Mouse (Mus musculus) forebrain, embryonic 16.5 days (tissue): ENCODE results near the gene Gsk3a. TPM values are rescaled to one million over a fixed set of nuclear protein-coding genes. Genes with fewer than 3 reads are reported as not detected.

Source experiments
- ATAC-seq: fragments of 200-750 bp; cut with Nextera tagmentation; 2 replicates; pipeline ENCODE4 v1.8.0; 2017; ENCODE audit warnings: mild to moderate bottlenecking, moderate library complexity
- H3K27ac ChIP-seq: fragments of 300-500 bp; sonication (generic); 2 replicates; pipeline ENCODE4 v1.5.1; 2014; ENCODE audit warnings: low read length, control low read depth
- H3K27me3 ChIP-seq: fragments of 300-500 bp; sonication (generic); replicated peaks from 2 replicates; pipeline ENCODE4 v1.6.1; 2014; ENCODE audit warnings: low read length; ENCODE audit not compliant: control insufficient read depth, insufficient read depth
- H3K36me3 ChIP-seq: fragments of 300-500 bp; sonication (generic); 2 replicates; pipeline ENCODE4 v1.6.1; 2014; ENCODE audit not compliant: control insufficient read depth, insufficient read depth
- H3K4me1 ChIP-seq: fragments of 300-500 bp; sonication (generic); replicated peaks from 2 replicates; pipeline ENCODE4 v1.6.1; 2014; ENCODE audit warnings: low read length; ENCODE audit not compliant: control insufficient read depth, insufficient read depth
- H3K4me2 ChIP-seq: fragments of 300-500 bp; sonication (generic); 2 replicates; pipeline ENCODE4 v1.6.1; 2014; ENCODE audit warnings: mild to moderate bottlenecking, low read length, control low read depth
- H3K4me3 ChIP-seq: fragments of 300-500 bp; sonication (generic); replicated peaks from 2 replicates; pipeline ENCODE4 v1.5.1; 2014; ENCODE audit warnings: mild to moderate bottlenecking, low read length, control low read depth
- H3K9ac ChIP-seq: fragments of 300-500 bp; sonication (generic); replicated peaks from 2 replicates; pipeline ENCODE4 v1.6.1; 2014; ENCODE audit warnings: low read depth, low read length, control low read depth
- H3K9me3 ChIP-seq: fragments of 300-500 bp; sonication (generic); 2 replicates; pipeline ENCODE4 v1.6.1; 2016; ENCODE audit warnings: low read length; ENCODE audit not compliant: control insufficient read depth
- WGBS: fragments of 180-500 bp; shearing (Covaris S2); extraction: QIAGEN DNeasy Blood & Tissue Kit; methylation state at CpG from one replicate; pipeline ENCODE4 v1.1.7; 2014; 5-methylcytosine and 5-hydroxymethylcytosine counted together
- polyA plus RNA-seq: library from polyadenylated mRNA; unstranded; fragments of >200 nt; fragmentation: Nextera tagmentation; extraction: Ambion mirVana; gene quantifications from 2 replicates; pipeline ENCODE4 v1.2.1, GENCODE M21; 2015

The Gsk3a gene
- polyA plus RNA-seq, 1 experiment from 2014 or later = 17.1 TPM

DNA sequence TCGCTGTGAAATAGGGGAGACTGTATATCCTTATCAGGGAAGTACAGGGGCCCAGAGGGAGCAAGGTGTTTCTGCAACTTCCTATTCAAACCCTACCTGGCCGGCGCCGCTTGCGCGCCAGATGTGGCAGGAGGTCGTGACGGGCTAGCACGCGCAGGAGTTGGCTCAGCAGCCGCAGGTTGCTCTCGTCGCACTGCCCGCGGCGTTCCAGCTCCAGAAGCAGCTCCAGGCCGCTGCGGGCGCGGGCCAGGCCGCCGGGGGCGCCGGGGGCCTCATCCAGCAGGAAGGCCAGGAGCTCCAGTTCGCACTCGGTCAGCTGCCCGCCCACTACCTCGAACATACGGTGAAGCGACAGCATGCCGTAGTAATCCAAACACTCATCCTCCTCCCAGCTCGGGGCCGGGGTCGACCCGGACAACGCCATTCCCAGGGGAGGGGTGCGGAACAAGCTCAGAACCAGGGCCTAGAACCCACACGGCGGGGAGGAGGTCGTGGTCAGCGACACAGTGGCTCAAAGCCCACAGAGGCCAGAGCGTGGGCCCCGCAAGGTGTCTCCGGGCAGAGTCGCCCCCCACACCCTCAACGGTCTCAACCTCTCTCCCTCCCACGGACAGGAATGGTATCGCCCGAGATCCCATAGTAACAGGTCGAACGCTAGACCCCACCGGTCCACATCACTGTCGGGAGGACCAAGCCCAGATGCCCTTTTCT lies 18.8 kb downstream of the Gsk3a start:
- H3K9ac ChIP-seq = peak overlapping the region; percentile 72
- no peaks in the 10 kb centered on the region for H3K9me3 ChIP-seq
- no peaks in the 10 kb centered on the region for H3K27me3 ChIP-seq
- peaks cover 37% of the 10 kb centered on the region for H3K4me1 ChIP-seq
- peak overlapping the region; percentile 79 for H3K4me3 ChIP-seq
- under 1% methylated on average over 53 of the region's 53 CpGs for WGBS
- peak overlapping the region; percentile 92 for H3K4me2 ChIP-seq
- no peak for ATAC-seq
- H3K27ac ChIP-seq = 0 out of 2 replicates have a peak overlapping the region, but pooled peaks have one; percentile 30
- no peaks in the 10 kb centered on the region for H3K36me3 ChIP-seq

DNA sequence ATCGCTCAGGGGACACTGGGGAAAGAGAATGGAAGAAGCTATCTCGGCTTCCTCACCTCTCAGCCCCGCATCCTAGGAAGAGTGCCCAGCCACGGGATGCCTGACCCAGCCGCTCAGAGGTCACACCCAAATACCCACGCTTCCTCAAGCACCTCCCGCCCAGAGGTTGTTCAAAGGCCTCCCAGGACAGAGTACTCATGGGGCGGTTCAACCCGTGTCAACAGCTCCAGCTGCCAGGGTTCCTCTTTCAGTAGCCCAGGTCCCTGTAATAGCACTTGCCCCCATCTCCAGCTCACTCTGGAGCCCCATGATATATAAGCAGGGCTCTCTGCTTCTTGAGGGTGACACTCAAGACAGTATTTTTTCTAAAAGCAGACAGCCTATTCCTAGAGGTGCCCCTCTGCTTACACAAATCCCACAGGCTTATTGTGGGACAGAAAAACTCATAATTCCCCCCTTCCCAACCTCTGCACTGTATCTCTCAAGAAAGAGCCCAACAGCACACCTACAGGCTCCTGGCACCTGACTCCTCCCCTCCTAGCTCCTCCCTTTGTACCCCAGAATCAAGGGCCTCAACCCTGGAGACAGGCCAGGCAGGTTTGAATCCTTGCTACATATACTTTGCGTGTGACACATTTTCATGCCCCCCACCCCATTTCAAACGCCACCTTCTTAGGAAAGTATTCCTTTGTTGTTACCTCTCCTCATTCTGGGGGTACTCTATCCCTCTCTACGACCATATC lies 19.8 kb downstream of the Gsk3a start:
- Histone ChIP-seq H3K27ac (no peak overlapping the region), H3K36me3 (no peaks in the 10 kb centered on the region), H3K9ac (no peak overlapping the region), H3K4me2 (no peak overlapping the region), H3K9me3 (no peaks in the 10 kb centered on the region), H3K4me1 (peaks cover 37% of the 10 kb centered on the region), H3K27me3 (no peaks in the 10 kb centered on the region), H3K4me3 (no peak overlapping the region)
- ATAC-seq = no peak
- 74% methylated on average over 12 of the region's 12 CpGs for WGBS

GRCm38 (mm10) chr7:25214172-25214571 lies 23.5 kb downstream of the Gsk3a start:
- Histone ChIP-seq H3K27ac (no peak overlapping the region), H3K4me1 (peaks cover 16% of the 10 kb centered on the region), H3K9ac (no peak overlapping the region), H3K9me3 (no peaks in the 10 kb centered on the region), H3K4me2 (no peak overlapping the region), H3K4me3 (no peak overlapping the region), H3K36me3 (peaks cover 4% of the 10 kb centered on the region), H3K27me3 (no peaks in the 10 kb centered on the region)
- 94% methylated on average over 2 of the region's 2 CpGs for WGBS
- ATAC-seq = no peak

DNA sequence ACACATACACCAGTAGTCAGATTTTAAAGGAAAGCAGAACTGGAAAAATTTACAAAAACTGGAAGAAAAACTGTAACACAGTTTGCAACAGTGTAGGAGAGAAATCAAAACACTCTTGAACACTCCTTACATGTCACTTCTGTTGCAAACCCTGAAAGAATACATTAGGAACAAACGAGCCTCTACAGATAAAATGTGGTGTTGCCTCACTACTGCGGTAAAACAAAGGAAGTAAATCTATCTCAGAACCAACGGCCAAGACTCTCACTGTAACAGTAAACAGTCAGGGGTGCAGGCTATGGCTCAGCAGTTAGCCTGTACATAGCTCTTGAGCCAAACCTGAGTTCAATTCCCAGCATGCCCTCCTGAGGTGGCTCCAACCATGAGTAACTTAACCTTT lies 24.6 kb downstream of the Gsk3a start:
- H3K4me2 ChIP-seq = no peak overlapping the region
- WGBS = 70% methylated on average over 3 of the region's 3 CpGs
- peaks cover 4% of the 10 kb centered on the region for H3K36me3 ChIP-seq
- no peak overlapping the region for H3K4me3 ChIP-seq
- H3K9me3 ChIP-seq = no peaks in the 10 kb centered on the region
- no peak for ATAC-seq
- H3K27ac ChIP-seq = no peak overlapping the region
- H3K4me1 ChIP-seq = peaks cover 6% of the 10 kb centered on the region
- no peak overlapping the region for H3K9ac ChIP-seq
- H3K27me3 ChIP-seq = no peaks in the 10 kb centered on the region

GRCm38 (mm10) chr7:25210482-25210881 lies 27.2 kb downstream of the Gsk3a start:
- H3K27me3 ChIP-seq = no peaks in the 10 kb centered on the region
- no peak overlapping the region for H3K4me3 ChIP-seq
- WGBS = 98% methylated on average over 4 of the region's 4 CpGs
- H3K27ac ChIP-seq = no peak overlapping the region
- no peaks in the 10 kb centered on the region for H3K9me3 ChIP-seq
- no peak for ATAC-seq
- no peaks in the 10 kb centered on the region for H3K4me1 ChIP-seq
- H3K4me2 ChIP-seq = no peak overlapping the region
- no peak overlapping the region for H3K9ac ChIP-seq
- peaks cover 4% of the 10 kb centered on the region for H3K36me3 ChIP-seq

DNA sequence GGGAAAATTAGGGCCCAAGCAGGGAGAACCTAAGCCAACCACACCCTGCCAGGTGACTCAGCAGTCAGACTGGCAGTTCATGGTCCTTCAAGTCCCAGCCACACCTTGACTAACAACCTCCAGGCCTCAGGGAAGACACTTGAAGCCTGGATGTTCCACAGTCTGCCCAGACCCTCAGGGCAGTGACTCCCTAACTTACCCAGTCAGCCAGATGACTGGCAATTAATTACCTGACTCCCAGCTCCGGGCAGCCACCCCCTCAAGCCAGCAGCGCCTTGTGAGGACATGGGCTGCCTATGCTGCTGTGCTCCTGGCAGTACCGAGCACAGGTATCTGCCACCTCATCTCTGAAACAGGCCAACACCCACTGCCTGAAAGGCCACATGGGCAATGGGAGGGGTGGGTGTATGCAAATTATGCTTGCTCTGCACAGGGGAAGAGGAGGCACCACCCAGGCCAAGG lies 28.5 kb downstream of the Gsk3a start:
- H3K9ac ChIP-seq = no peak overlapping the region
- H3K4me3 ChIP-seq = no peak overlapping the region
- 83% methylated on average over 3 of the region's 3 CpGs for WGBS
- no peak for ATAC-seq
- H3K27me3 ChIP-seq = no peaks in the 10 kb centered on the region
- no peak overlapping the region for H3K27ac ChIP-seq
- no peaks in the 10 kb centered on the region for H3K4me1 ChIP-seq
- no peaks in the 10 kb centered on the region for H3K9me3 ChIP-seq
- H3K4me2 ChIP-seq = no peak overlapping the region
- peaks cover 4% of the 10 kb centered on the region for H3K36me3 ChIP-seq

DNA sequence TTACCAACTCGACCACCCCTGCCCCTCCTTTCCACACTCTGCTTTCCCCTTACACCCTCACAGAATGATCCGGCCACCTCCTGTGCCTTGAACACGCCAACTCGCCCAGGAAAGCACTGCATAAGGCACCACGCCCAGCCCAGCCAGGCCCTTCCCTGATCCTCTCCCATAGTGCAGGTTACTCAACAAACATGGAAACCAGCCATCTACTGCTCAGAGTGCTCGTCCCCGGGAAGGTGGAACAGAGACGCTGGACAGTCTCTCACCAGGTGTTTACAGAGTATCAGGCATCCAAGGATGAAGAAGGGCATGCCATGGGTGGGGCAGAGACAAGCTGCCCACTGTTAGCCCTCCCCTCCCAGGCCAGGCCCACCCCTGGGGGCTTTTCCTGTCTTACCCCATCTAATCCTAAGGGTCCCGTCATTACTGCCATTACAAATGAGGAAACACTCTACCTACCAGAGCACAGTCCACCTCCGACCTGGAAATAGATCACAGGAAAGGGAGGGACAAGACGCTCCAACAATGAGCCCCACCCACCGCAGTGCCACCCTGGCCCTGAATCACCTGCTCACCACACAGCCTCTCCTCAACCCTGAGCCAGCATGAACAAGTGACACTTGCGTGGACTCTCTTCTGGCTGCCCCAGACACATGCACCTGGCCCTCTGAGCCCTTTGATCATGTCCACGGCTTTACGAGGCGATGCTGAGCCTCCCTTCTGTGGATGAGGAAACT lies 31.4 kb downstream of the Gsk3a start:
- no peaks in the 10 kb centered on the region for H3K9me3 ChIP-seq
- no peak for ATAC-seq
- no peak overlapping the region for H3K27ac ChIP-seq
- H3K4me2 ChIP-seq = no peak overlapping the region
- H3K9ac ChIP-seq = no peak overlapping the region
- no peaks in the 10 kb centered on the region for H3K4me1 ChIP-seq
- H3K36me3 ChIP-seq = peaks cover 15% of the 10 kb centered on the region
- WGBS = 93% methylated on average over 16 of the region's 16 CpGs
- no peak overlapping the region for H3K4me3 ChIP-seq
- no peaks in the 10 kb centered on the region for H3K27me3 ChIP-seq

- no peak overlapping the region for H3K4me2 ChIP-seq
- 85% methylated on average over 16 of the region's 16 CpGs for WGBS
- peaks cover 13% of the 10 kb centered on the region for H3K36me3 ChIP-seq
- H3K9ac ChIP-seq = no peak overlapping the region
- no peaks in the 10 kb centered on the region for H3K27me3 ChIP-seq
- no peaks in the 10 kb centered on the region for H3K9me3 ChIP-seq
- no peak overlapping the region for H3K27ac ChIP-seq
- no peaks in the 10 kb centered on the region for H3K4me1 ChIP-seq
- H3K4me3 ChIP-seq = no peak overlapping the region
- no peak for ATAC-seq
Measured at GRCm38 (mm10) chr7:25205355-25206093, 32.1 kb downstream of the Gsk3a start.
